Mouse (Mus musculus) heart, postnatal 4 days (tissue): ENCODE measurements around the gene Tdgf1. TPM values are rescaled to one million over a fixed set of nuclear protein-coding genes. Genes with fewer than 3 reads are reported as not detected.

ENCODE experiments used
- DNase-seq: peaks from one replicate; pipeline ENCODE4 v3.0.0; 2021
- total RNA-seq, 2 experiments: library from RNA; stranded (reverse); gene quantifications; 2 replicates each; pipeline ENCODE4 v1.2.3; 2021

The Tdgf1 gene
- total RNA-seq, 2 experiments from 2014 or later = not detected

- peak; percentile 87 for DNase-seq
These were observed 7.8 kb upstream of the Tdgf1 start for GRCm38 (mm10) chr9:110953550-110954461.

DNA sequence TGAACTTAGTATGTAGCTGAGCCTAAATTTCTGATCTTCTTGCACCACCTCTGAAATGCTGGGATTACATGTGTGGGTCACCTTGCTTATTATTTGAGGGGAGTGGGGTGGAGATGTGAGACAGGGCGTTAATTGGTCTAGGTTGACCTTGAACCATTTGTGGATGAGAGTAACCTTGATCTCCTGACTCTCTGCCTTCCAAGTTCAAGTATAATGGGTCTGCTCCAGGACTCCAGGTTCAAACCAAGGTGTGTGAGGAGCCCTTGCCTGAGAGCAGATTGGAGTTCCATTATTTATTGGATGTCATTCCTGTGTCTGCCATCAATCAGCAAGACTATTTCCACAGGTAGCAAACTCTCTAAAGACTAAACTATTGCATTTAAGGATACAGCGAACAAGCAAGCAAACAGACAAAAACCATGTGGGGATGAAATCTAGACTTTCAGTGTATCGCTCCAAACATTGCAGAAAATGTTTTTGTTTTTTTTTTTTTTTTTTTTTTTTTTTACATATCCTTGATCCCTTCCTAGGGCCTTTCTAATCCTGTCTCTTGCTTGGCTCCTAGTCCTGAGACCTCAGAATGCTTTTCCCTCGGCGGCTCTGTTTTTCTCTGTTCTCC is 7.1 kb upstream of the Tdgf1 start:
- DNase-seq = no peak

DNA sequence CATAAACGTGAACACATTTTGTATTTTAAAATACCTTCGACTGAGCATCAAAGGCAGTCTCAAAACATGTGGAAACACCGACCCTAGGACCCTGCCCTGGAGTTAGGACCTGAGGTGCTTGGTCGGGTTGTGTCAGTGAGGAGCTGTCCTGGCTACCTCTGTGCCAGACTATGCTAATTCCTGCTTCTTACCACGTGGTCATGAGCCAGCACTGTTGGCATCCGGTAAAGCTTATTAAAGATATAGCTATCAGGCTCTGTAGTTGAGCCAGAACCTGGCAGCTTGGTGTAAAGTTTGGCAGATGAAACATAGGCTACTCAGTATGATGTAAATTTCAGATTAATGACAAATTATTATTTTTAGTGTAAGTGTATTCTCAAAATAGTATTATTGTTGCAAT is 6.4 kb upstream of the Tdgf1 start:
- peak; percentile 36 for DNase-seq

- no peak for DNase-seq
These were observed 5.9 kb upstream of the Tdgf1 start for GRCm38 (mm10) chr9:110951866-110952265.

GRCm38 (mm10) chr9:110951397-110951796 is 5.4 kb upstream of the Tdgf1 start, which contains the start of gene Lrrc2:
TSS of gene Lrrc2 (plus strand) at chr9:110951545.
- DNase-seq = no peak

GRCm38 (mm10) chr9:110950109-110950508 is 4.2 kb upstream of the Tdgf1 start:
- no peak for DNase-seq

- no peak for DNase-seq
These were observed 2.9 kb upstream of the Tdgf1 start for GRCm38 (mm10) chr9:110948813-110949310.

DNA sequence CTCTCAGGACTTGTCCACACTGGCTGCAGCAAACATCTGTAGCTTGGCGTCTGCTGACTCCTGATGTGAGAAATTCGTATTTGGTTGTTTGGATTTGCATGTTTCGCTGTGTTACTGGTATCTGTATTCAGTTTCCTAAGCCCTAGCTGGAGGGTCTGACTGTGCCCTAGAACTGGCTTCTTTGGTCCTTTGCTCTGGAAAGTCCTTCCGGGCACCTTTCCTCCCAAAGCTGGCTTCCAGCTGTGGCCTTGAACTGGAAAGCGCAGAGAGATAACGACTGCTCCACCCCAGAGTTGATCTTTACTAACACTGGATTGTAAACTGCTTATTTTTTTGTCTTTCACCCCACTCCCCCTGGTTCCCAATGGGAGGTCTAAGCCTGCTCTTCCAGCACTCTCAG is 1.9 kb upstream of the Tdgf1 start:
- no peak for DNase-seq

GRCm38 (mm10) chr9:110947261-110947661 is 1.3 kb upstream of the Tdgf1 start:
- DNase-seq = no peak

DNA sequence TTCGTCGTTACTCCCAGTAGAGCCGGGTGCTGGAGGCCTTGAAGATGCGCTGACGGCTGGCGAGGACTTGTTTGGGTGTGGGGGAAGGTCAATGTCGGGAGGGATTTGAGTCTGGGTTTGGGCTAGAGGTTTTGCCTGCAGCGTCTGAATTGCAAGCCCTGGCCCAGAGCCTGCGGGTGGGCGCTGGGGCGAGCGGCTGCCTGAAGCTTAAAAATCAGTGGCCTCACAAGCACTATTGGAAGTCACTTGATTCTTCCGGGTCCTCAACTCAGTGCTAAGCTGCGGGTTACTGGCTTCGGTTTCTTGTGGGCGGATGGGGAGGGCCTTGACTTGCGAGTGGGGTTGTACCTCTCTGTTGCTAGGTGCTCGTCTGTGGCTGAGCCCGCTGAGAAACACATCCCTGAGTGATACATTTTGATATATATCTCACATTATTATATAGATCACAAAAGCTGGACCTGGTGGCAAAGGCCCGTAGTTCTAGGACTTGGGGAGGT is 638 bp upstream of the Tdgf1 start:
- DNase-seq = no peak

- no peak for DNase-seq
These were observed 615 bp downstream of the Tdgf1 start for GRCm38 (mm10) chr9:110945343-110945742.

DNA sequence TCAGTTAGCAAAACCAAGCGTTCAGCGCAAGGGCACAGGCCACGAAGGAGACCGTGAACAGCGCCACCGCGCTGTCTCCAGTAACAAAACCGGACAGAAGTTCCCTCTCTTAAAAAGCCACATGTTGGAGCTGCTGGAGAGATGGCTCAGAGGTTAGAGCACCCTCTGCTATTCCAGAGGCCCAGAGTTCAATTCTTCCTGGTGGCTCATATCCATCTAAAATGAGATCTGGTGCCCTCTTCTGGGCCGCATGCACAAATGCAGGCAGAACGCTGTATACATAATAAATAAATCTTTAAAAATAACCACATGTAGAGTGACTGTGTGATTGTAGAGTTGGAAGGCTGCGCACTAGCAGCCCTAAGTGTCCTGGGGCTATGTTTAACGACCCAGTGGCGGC is 1.7 kb downstream of the Tdgf1 start:
- no peak for DNase-seq

DNA sequence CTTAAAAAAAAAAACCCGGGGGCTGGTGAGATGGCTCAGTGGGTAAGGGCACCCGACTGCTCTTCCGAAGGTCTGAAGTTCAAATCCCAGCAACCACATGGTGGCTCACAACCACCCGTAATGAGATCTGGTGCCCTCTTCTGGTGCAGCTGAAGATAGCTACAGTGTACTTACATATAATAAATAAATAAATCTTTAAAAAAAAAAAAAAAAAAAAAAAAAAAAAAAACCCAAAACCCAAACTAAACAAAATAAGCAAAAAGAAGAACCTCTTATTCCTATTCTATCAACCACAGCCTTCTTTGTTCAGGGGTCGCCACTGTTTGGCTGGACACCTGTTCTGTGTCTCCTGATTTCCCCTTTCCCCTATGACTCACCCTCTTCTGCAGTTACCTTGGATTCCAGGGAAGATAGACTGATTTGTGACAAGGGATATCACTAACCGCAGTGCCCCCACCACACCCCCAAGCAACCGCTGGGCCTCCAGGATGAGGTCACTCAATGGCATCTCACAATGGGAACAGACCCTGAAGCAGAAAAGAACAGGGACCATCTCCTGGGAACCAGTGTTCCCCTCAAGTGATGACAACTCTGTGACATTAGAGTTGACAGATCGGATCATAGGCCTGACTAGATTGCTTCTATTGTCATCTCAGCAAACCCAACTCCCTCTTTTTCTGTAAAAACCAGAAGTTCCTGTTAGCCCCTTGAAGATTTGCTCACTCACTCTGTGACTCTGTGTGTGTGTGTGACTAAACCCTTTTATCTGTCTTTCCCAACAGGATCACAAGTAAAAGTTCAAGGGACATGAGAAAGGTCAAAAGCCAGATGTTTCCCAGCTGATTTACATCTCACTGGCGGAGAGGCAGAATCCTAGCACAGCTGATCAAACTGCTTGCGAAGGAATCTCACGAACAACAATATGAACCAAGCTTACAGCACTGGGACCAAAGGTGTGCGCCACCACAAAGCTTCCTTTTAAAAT is 8.2 kb downstream of the Tdgf1 start:
- DNase-seq = no peak

DNA sequence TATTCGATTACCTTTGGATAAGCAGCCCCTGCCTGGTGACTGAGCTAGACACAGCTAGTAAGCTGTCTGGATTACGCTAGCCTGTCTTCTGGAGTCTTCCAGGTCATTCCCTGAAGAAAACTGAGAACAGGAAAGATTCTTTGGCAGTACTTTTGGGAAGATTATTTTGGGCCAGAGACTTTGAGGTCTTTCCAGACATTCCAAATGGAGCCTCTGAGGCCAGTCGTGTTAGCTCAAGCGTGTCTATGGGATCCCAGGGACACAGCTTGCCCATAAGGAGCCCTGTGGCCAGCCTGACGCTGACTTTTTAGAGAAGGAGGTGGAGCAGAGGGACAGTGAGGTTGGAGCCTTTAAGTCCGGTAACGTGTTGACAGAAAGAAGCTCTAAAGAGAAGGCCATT is 10.0 kb downstream of the Tdgf1 start:
- DNase-seq = no peak

DNA sequence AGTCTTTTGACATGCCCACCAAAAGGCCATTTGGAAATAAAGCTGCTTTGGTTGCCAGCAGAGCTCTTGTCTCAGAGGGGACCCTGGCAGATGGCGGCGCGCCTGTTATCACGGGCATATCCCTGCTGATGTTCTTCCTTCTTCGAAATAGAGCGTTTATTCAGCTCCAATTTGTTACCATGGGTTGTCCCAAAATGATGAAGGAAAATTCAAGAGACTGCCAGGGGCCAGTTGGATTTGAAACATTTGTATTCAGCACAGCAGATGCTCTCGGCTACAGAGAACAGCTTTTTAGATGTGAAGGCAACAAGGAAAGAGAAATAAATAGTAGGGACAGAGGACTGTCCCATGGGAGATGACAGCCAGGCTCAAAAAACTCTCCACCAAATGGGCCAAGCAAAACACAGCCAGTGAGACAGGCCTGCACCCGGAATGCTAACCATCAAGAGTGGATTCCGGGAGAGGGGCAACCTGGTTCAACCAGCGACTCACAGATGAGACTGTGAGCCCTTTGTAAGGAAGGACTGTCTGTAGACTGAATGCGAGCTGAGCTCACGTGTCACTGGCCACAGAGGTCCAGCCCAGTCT is 12.0 kb downstream of the Tdgf1 start:
- DNase-seq = no peak

DNA sequence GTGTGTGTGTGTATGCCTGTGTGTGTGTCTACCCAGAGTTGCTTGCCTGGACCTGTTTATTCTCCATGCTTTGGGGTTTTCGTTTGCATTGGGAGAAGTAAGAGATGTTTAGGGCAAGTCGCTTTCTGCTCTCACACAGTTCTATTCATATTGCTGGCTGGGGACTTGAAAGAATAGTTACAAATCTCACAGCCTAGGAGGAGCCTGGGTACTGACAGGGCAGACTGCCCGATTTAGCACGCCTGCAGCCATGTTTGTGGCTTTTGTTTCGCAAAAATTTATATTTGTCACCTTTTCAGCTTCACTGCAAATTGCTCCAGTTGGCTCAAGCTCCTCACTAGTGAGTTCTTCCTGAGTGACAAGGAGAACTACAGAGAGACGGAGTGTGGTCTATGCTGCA is 14.4 kb downstream of the Tdgf1 start:
- DNase-seq = no peak

- peak; percentile 87 for DNase-seq
These were observed 23.2 kb downstream of the Tdgf1 start for GRCm38 (mm10) chr9:110922759-110923158.

DNA sequence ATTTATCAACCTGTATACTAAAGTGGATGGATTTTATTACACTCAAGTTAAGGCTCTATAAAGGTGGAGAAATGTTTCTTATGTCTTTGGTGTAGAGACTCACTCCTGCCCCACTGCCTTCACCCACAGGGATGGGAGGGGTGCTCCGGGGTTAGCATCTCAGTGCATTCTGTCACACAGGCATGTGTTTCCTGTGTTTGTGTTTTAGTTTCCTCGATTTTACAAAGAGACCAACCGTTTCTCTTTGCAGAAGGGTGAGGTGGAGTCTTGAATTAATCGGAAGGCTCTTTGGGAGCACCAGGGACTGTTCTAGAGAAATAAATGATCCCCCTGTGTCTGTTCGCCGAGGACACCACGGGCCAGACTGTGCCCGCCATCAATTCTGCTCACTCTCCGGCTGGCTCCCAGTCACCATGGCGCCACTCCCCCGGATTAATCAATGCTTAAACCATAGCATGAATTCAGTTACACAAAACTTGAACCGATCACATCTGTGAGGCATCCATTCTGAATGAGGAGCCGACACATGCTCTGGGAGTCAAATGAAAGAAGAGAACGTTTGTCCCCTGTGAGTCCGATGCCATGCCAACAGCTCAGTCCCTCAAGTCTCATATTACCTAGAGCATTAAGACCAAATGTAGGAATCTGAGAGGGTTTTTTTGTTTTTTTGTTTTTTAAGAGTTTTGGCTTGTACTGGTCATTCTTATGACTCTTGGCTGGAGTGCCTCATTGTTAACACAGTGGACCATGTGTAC is 25.1 kb downstream of the Tdgf1 start:
- DNase-seq = no peak

DNA sequence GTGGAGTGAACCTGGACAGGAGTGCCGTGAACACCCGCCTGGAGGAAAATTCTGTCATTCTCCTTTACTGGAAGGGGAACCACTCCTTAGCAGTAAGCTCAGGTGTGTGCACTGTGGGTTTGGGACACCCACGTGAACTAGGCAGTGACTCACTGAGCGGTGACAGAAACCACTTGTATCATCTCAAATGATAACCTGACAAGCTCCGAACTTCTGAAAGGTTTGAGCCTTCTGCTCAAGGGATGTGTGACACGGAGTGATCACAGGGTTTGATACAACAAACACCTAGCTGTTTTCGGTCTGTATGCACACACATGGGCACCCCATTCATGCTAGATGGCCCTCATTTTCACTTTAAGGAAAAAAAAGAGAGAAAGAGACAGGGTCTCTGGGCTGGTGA is 29.2 kb downstream of the Tdgf1 start, which contains the start of gene Fam240a:
Gene Fam240a (minus strand): TSS at position 76 of the 400 bp plus-strand sequence.
- no peak for DNase-seq

DNA sequence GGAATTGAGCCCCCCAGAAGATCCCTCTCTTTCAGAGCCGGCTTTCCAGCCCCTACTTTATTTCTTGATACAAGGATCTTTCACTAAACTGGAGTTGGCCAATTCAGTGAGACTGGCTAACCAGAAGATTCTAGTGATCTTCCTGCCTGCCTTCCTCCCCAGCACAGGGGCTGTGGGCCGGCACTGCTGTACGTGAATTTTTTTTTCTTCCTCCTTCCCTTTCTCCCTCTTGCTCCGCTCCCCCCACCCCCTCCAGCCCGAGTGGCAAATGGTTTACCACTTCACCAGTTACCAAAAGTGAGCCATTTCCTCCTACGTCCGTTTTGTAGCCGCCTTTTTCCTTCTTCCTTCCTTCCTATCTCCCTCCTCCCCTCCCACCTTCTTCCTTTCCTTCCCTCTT is 30.5 kb downstream of the Tdgf1 start:
- DNase-seq = no peak

DNA sequence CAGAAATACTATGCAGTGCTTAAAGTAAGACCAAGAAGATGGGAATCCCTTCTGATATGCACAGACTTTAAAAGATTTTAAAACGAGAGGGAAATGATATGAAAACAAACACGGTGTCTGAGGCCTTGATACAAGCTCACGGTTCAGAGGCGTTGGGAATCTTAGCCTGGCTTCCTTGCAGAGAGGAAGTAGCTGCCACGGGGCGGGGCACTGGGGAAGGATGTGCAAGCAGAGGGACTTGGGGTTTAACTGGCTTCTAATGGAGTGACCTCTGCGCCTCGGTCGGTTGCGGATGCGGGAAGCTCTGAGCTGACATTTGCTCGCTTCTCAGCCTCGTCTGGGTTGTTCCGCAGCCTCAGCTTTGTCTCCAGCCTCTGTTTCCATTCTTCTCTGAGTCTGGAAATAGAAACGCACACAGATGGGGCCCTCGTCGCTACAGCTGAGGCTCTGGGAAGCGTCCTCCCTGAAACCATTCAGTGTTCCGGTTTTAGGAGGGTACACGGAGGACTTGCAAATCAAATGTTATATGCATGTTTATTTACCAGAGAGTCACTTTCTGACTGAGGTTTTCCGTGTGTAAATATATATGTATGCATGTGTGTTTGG is 31.2 kb downstream of the Tdgf1 start:
- no peak for DNase-seq
